Mouse (Mus musculus): ENCODE data around the gene Npvf. TPM values are rescaled to one million over a fixed set of nuclear protein-coding genes. Genes with fewer than 3 reads are reported as not detected.

The Npvf gene
- polyA plus RNA-seq (2015; fragmentation: Nextera tagmentation; extraction: Ambion mirVana) = 0.26 TPM in 1 of 2 replicates, not detected in the other

DNA sequence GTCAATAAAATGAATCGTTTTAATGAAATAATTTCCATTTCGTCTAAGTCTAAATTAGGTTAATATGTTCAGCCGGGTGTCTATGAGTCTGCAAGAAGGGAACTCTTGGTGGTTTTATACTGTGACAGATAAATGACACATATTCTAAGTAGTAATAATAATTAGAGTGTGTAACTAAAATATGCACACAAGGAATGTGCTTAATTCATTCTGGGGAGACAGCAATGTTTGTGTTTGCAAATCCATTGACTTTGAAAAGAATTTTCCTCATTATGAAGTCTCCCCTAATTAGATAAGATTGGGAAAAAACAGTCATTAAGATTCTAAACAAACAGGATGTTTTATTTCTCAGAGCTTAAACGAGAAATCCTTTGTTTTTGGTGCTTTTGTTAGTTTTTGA is at the start of gene Npvf:
TSS of gene Npvf (minus strand) at position 84 of the 400 bp plus-strand sequence.
- no peaks in the 10 kb centered on the region for H3K36me3 ChIP-seq
- H3K4me1 ChIP-seq = 0 out of 2 replicates have a peak, but pooled peaks cover 2% of the 10 kb centered on the region
- H3K27ac ChIP-seq = no peak within 1 kb of the TSS
- no peak within 1 kb of the TSS for H3K4me2 ChIP-seq
- H3K9me3 ChIP-seq (replicated peaks) = no peaks in the 10 kb centered on the region
- no peak for ATAC-seq (replicated peaks; ENCODE audit: low FRiP score)
- WGBS = 83% methylated on average over 4 of the region's 4 CpGs
- no peak within 1 kb of the TSS for H3K4me3 ChIP-seq (replicated peaks)
- H3K9ac ChIP-seq = no peak within 1 kb of the TSS
- no peaks in the 10 kb centered on the region for H3K27me3 ChIP-seq

- Histone ChIP-seq H3K27me3 (no peaks in the 10 kb centered on the region), H3K4me1 (peaks cover 14% of the 10 kb centered on the region), H3K36me3 (no peaks in the 10 kb centered on the region), H3K9ac (no peak overlapping the region), H3K4me3 (replicated peaks) (no peak overlapping the region), H3K9me3 (replicated peaks) (no peaks in the 10 kb centered on the region), H3K4me2 (no peak overlapping the region), H3K27ac (no peak overlapping the region)
- no peak for ATAC-seq (replicated peaks; ENCODE audit: low FRiP score)
- WGBS = 60% methylated on average over 15 of the region's 15 CpGs
These were observed 35.0 kb upstream of the Npvf start for GRCm38 (mm10) chr6:50689121-50689815.

DNA sequence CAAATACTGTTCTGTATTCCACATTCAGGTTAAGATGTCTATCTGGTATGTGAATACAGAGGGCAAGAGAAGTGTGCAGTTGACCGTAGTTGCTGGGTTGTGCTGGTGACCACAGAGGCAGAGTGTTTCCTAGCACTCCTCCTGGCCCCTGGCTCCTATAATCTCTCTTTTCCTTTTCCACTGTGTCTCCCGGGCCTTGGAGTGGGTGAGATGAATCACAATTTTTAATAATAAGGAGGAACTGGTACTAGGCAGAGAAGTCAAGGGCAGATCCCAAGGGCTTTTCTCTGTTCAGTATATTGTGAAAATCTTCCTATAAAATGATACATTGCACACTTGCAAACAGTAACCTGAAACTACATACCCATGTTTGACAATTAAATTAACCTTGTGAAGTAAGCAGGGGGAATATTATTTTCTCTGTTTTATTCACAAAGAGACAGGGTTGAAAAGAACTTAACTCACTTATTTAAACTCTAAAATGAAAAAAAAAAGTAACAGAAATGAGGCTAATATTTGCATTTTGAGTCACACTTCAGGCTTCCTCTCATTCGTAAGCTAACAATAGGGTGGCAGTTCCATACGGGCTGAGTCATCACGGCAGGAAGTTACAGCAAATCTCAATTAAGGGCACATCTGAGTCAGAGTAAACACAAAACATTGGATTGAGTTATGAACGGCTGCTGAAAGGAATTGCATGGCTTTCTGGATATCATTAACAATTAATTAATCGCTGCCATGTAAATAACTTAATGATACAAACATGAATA is 30.6 kb upstream of the Npvf start:
- no peak overlapping the region for H3K4me2 ChIP-seq
- peak overlapping the region; percentile 42 for H3K27ac ChIP-seq
- ATAC-seq (replicated peaks; ENCODE audit: low FRiP score) = no peak
- no peaks in the 10 kb centered on the region for H3K36me3 ChIP-seq
- H3K9ac ChIP-seq = no peak overlapping the region
- H3K4me3 ChIP-seq (replicated peaks) = no peak overlapping the region
- no peaks in the 10 kb centered on the region for H3K27me3 ChIP-seq
- H3K4me1 ChIP-seq = peaks cover 23% of the 10 kb centered on the region
- WGBS = 53% methylated on average over 7 of the region's 7 CpGs
- H3K9me3 ChIP-seq (replicated peaks) = no peaks in the 10 kb centered on the region

- Histone ChIP-seq H3K27ac (no peak overlapping the region), H3K4me3 (replicated peaks) (no peak overlapping the region), H3K9me3 (replicated peaks) (no peaks in the 10 kb centered on the region), H3K4me2 (no peak overlapping the region), H3K9ac (no peak overlapping the region), H3K36me3 (no peaks in the 10 kb centered on the region), H3K27me3 (no peaks in the 10 kb centered on the region), H3K4me1 (peaks cover 30% of the 10 kb centered on the region)
- ATAC-seq (replicated peaks; ENCODE audit: low FRiP score) = no peak
- 48% methylated on average over 5 of the region's 5 CpGs for WGBS
These were observed 27.3 kb upstream of the Npvf start for GRCm38 (mm10) chr6:50681491-50681890.

- WGBS = 50% methylated on average over 20 of the region's 20 CpGs
- H3K4me3 ChIP-seq (replicated peaks) = no peak overlapping the region
- peaks cover 30% of the 10 kb centered on the region for H3K4me1 ChIP-seq
- no peaks in the 10 kb centered on the region for H3K27me3 ChIP-seq
- no peak overlapping the region for H3K9ac ChIP-seq
- H3K4me2 ChIP-seq = no peak overlapping the region
- H3K36me3 ChIP-seq = no peaks in the 10 kb centered on the region
- H3K9me3 ChIP-seq (replicated peaks) = no peaks in the 10 kb centered on the region
- no peak for ATAC-seq (replicated peaks; ENCODE audit: low FRiP score)
- no peak overlapping the region for H3K27ac ChIP-seq
These were observed 26.3 kb upstream of the Npvf start for GRCm38 (mm10) chr6:50680224-50681215.

- no peak overlapping the region for H3K27ac ChIP-seq
- no peaks in the 10 kb centered on the region for H3K9me3 ChIP-seq (replicated peaks)
- peaks cover 28% of the 10 kb centered on the region for H3K4me1 ChIP-seq
- no peak overlapping the region for H3K9ac ChIP-seq
- no peaks in the 10 kb centered on the region for H3K36me3 ChIP-seq
- no peak overlapping the region for H3K4me2 ChIP-seq
- ATAC-seq (replicated peaks; ENCODE audit: low FRiP score) = no peak
- no peak overlapping the region for H3K4me3 ChIP-seq (replicated peaks)
- 89% methylated on average over 2 of the region's 2 CpGs for WGBS
- no peaks in the 10 kb centered on the region for H3K27me3 ChIP-seq
These were observed 25.2 kb upstream of the Npvf start for GRCm38 (mm10) chr6:50679486-50679828.

DNA sequence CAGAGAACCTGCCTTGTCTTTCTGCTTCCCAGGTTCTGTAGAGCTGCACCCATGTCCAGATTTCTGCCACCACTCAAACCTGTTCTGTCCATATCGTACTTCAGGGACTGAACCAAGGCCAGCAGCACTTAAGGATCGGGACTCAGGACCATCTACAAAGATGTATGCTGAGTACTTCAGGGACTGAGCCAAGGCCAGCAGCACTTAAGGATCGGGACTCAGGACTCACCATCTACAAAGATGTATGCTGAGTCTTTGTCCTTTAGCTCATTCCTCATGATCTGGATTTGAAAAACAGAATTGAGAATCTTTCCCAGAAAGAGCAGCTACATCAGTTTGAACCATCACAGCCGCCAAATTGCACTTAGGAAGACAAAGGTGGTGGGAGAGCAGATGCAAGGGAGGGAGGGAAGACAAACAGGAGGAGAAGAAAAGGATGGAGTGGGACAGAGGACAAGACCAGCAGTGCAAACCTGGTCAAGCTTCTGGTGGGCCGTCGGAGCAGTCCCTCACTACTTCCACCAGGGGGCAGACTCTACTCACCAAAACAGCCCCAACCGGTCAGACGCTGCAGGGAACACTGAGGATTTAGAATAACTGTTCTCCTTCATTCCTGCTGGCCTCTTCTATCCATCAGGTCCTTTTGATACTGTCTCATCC is 24.7 kb upstream of the Npvf start:
- 0 out of 2 replicates have a peak, but pooled peaks have one; percentile 52 for ATAC-seq (replicated peaks; ENCODE audit: low FRiP score)
- no peak overlapping the region for H3K4me2 ChIP-seq
- H3K36me3 ChIP-seq = no peaks in the 10 kb centered on the region
- 30% methylated on average over 8 of the region's 8 CpGs for WGBS
- H3K4me3 ChIP-seq (replicated peaks) = no peak overlapping the region
- H3K9me3 ChIP-seq (replicated peaks) = no peaks in the 10 kb centered on the region
- no peak overlapping the region for H3K9ac ChIP-seq
- no peaks in the 10 kb centered on the region for H3K27me3 ChIP-seq
- H3K27ac ChIP-seq = no peak overlapping the region
- peaks cover 28% of the 10 kb centered on the region for H3K4me1 ChIP-seq

- Histone ChIP-seq H3K27ac (no peak overlapping the region), H3K4me1 (peaks cover 26% of the 10 kb centered on the region), H3K4me3 (replicated peaks) (no peak overlapping the region), H3K4me2 (no peak overlapping the region), H3K9me3 (replicated peaks) (no peaks in the 10 kb centered on the region), H3K36me3 (no peaks in the 10 kb centered on the region), H3K9ac (no peak overlapping the region), H3K27me3 (no peaks in the 10 kb centered on the region)
- 89% methylated on average over 3 of the region's 3 CpGs for WGBS
- ATAC-seq (replicated peaks; ENCODE audit: low FRiP score) = no peak
These were observed 17.0 kb upstream of the Npvf start for GRCm38 (mm10) chr6:50671191-50671590.

GRCm38 (mm10) chr6:50666937-50667336 is 12.7 kb upstream of the Npvf start:
- H3K4me3 ChIP-seq (replicated peaks) = no peak overlapping the region
- 45% methylated on average over 5 of the region's 5 CpGs for WGBS
- no peaks in the 10 kb centered on the region for H3K9me3 ChIP-seq (replicated peaks)
- H3K4me1 ChIP-seq = peaks cover 48% of the 10 kb centered on the region
- H3K36me3 ChIP-seq = no peaks in the 10 kb centered on the region
- ATAC-seq (replicated peaks; ENCODE audit: low FRiP score) = no peak
- H3K27ac ChIP-seq = peak overlapping the region; percentile 86
- no peak overlapping the region for H3K9ac ChIP-seq
- no peaks in the 10 kb centered on the region for H3K27me3 ChIP-seq
- H3K4me2 ChIP-seq = no peak overlapping the region

DNA sequence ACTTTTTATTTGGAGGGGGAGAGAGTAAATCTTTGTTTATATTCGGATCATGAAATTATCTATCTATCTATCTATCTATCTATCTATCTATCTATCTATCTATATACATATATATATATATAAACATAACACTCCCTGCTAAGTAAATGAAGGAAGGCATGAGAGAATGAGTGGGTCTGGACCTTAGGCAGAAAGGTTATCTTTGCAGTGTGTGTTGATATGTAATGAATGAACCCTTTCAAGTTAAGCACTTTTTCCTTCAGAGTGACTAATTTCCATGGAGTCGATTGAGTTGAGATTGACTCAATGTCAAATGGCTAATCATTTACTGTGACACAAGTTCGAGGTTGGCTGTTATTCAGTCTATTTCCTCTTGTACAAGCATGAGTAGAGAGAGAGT is 10.8 kb upstream of the Npvf start:
- Histone ChIP-seq H3K36me3 (no peaks in the 10 kb centered on the region), H3K4me3 (replicated peaks) (no peak overlapping the region), H3K4me1 (peaks cover 49% of the 10 kb centered on the region), H3K27ac (peak overlapping the region; percentile 86), H3K9me3 (replicated peaks) (no peaks in the 10 kb centered on the region), H3K27me3 (no peaks in the 10 kb centered on the region), H3K4me2 (no peak overlapping the region), H3K9ac (no peak overlapping the region)
- ATAC-seq (replicated peaks; ENCODE audit: low FRiP score) = no peak
- WGBS = 59% methylated on average over 3 of the region's 3 CpGs

DNA sequence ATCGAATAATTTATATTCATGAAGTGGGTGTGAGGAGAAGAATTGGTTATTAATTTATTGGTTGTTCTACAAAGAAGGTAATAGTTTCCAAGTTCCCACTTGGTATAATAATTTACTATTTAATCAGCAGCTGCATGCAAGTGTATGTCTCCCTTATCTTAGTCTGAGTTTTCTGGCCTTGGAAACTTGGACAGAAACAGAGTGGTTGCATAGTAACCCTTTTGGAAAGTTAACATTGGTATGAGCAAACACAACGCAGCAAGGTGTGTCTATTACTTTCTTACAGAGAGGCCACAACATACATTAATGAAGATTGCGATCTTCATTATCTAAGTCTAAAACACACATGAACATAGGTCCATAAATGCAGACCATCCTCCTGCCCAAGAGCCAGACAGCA is 10.0 kb upstream of the Npvf start:
- no peak overlapping the region for H3K4me2 ChIP-seq
- no peak for ATAC-seq (replicated peaks; ENCODE audit: low FRiP score)
- no peak overlapping the region for H3K4me3 ChIP-seq (replicated peaks)
- H3K27me3 ChIP-seq = no peaks in the 10 kb centered on the region
- H3K36me3 ChIP-seq = no peaks in the 10 kb centered on the region
- 92% methylated on average over 3 of the region's 3 CpGs for WGBS
- peak overlapping the region; percentile 67 for H3K27ac ChIP-seq
- H3K9me3 ChIP-seq (replicated peaks) = no peaks in the 10 kb centered on the region
- H3K4me1 ChIP-seq = peaks cover 46% of the 10 kb centered on the region
- H3K9ac ChIP-seq = no peak overlapping the region

Measured in kidney, embryonic 15.5 days (tissue).